Mouse (Mus musculus) hindbrain, embryonic 15.5 days (tissue): ENCODE data around the gene Myo6. TPM values are rescaled to one million over a fixed set of nuclear protein-coding genes. Genes with fewer than 3 reads are reported as not detected.

Experiments
- ATAC-seq: fragments of 200-750 bp; cut with Nextera tagmentation; 2 replicates; pipeline ENCODE4 v1.8.0; 2017; ENCODE audit warnings: low read depth, moderate number of reproducible peaks, moderate TSS enrichment; ENCODE audit not compliant: low FRiP score
- H3K27ac ChIP-seq: fragments of 300-500 bp; sonication (generic); replicated peaks from 2 replicates; pipeline ENCODE4 v1.5.1; 2015; ENCODE audit warnings: mild to moderate bottlenecking, inconsistent platforms
- H3K27me3 ChIP-seq: fragments of 300-500 bp; sonication (generic); 2 replicates; pipeline ENCODE4 v1.6.1; 2015; ENCODE audit warnings: control low read depth, inconsistent platforms
- H3K36me3 ChIP-seq: fragments of 300-500 bp; sonication (generic); 2 replicates; pipeline ENCODE4 v1.6.1; 2015; ENCODE audit warnings: control low read depth, inconsistent platforms
- H3K4me1 ChIP-seq: fragments of 300-500 bp; sonication (generic); replicated peaks from 2 replicates; pipeline ENCODE4 v1.6.1; 2015; ENCODE audit warnings: control low read depth, inconsistent platforms
- H3K4me2 ChIP-seq: fragments of 300-500 bp; sonication (generic); 2 replicates; pipeline ENCODE4 v1.6.1; 2015; ENCODE audit warnings: moderate library complexity, mild to moderate bottlenecking, inconsistent platforms
- H3K4me3 ChIP-seq: fragments of 300-500 bp; sonication (generic); 2 replicates; pipeline ENCODE4 v1.5.1; 2015; ENCODE audit warnings: mild to moderate bottlenecking, inconsistent platforms
- H3K9ac ChIP-seq: fragments of 300-500 bp; sonication (generic); 2 replicates; pipeline ENCODE4 v1.6.1; 2015; ENCODE audit warnings: inconsistent platforms
- H3K9me3 ChIP-seq: fragments of 300-500 bp; sonication (generic); 2 replicates; pipeline ENCODE4 v1.6.1; 2016; ENCODE audit warnings: control low read depth, inconsistent platforms
- WGBS: fragments of 180-500 bp; shearing (Covaris S2); methylation state at CpG from one replicate; pipeline ENCODE4 v1.1.7; 2015; 5-methylcytosine and 5-hydroxymethylcytosine counted together
- polyA plus RNA-seq: library from polyadenylated mRNA; unstranded; fragments of >200 nt; fragmentation: Nextera tagmentation; extraction: Ambion mirVana; gene quantifications from 2 replicates; pipeline ENCODE4 v1.2.1, GENCODE M21; 2015

The Myo6 gene
- polyA plus RNA-seq, 1 experiment from 2014 or later, result 20.9 TPM

GRCm38 (mm10) chr9:80213428-80213827 lies 48.6 kb downstream of the Myo6 start:
- ATAC-seq, result no peak
- Histone ChIP-seq H3K9ac (no peak overlapping the region), H3K4me2 (no peak overlapping the region), H3K27me3 (no peaks in the 10 kb centered on the region), H3K4me3 (no peak overlapping the region), H3K4me1 (peaks cover 3% of the 10 kb centered on the region; the same call in 1 of the 2 replicates), H3K27ac (no peak overlapping the region), H3K9me3 (no peaks in the 10 kb centered on the region), H3K36me3 (no peaks in the 10 kb centered on the region)
- 84% methylated on average over 2 of the region's 2 CpGs for WGBS

GRCm38 (mm10) chr9:80215502-80215901 lies 50.7 kb downstream of the Myo6 start:
- Histone ChIP-seq H3K9me3 (no peaks in the 10 kb centered on the region), H3K36me3 (no peaks in the 10 kb centered on the region), H3K27me3 (no peaks in the 10 kb centered on the region), H3K4me3 (no peak overlapping the region), H3K27ac (no peak overlapping the region), H3K9ac (no peak overlapping the region), H3K4me1 (no peaks in the 10 kb centered on the region; the same call in 1 of the 2 replicates), H3K4me2 (no peak overlapping the region)
- 92% methylated on average over 5 of the region's 5 CpGs for WGBS
- no peak for ATAC-seq

GRCm38 (mm10) chr9:80216786-80217501 lies 52.1 kb downstream of the Myo6 start:
- Histone ChIP-seq H3K9ac (no peak overlapping the region), H3K36me3 (no peaks in the 10 kb centered on the region), H3K27ac (no peak overlapping the region), H3K4me3 (no peak overlapping the region), H3K9me3 (no peaks in the 10 kb centered on the region), H3K4me2 (no peak overlapping the region), H3K27me3 (no peaks in the 10 kb centered on the region), H3K4me1 (no peaks in the 10 kb centered on the region; the same call in 1 of the 2 replicates)
- ATAC-seq, result 0 out of 2 replicates have a peak, but pooled peaks have one; percentile 33
- 66% methylated on average over 16 of the region's 16 CpGs for WGBS

DNA sequence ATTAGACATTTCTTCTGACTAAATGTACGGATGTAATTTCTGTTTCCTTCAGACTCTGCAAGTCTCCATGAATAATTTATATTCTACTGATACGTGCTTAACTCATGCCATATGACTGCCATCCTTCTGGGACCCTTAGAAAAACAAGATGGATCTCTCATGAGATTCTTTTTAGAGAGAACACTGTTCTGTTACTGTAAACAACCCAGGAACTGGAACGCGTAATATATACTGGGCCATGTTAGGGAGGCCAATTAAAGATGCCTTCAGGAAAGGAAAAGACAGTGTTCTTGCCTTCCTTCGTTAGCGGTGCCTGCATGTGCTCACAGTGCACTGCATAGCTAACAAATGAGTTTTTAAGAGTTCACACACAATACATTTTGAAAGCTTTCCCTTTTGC lies 53.9 kb downstream of the Myo6 start:
- no peaks in the 10 kb centered on the region for H3K36me3 ChIP-seq
- ATAC-seq, result 0 out of 2 replicates have a peak, but pooled peaks have one; percentile 39
- H3K4me3 ChIP-seq, result no peak overlapping the region
- no peaks in the 10 kb centered on the region for H3K9me3 ChIP-seq
- H3K27ac ChIP-seq, result no peak overlapping the region
- no peaks in the 10 kb centered on the region for H3K27me3 ChIP-seq
- H3K9ac ChIP-seq, result no peak overlapping the region
- H3K4me2 ChIP-seq, result no peak overlapping the region
- H3K4me1 ChIP-seq, result no peaks in the 10 kb centered on the region; the same call in 1 of the 2 replicates
- 51% methylated on average over 6 of the region's 6 CpGs for WGBS

GRCm38 (mm10) chr9:80223989-80224635 lies 59.3 kb downstream of the Myo6 start:
- Histone ChIP-seq H3K9me3 (no peaks in the 10 kb centered on the region), H3K27ac (no peak overlapping the region), H3K4me1 (no peaks in the 10 kb centered on the region), H3K4me3 (no peak overlapping the region), H3K4me2 (no peak overlapping the region), H3K27me3 (no peaks in the 10 kb centered on the region), H3K9ac (no peak overlapping the region), H3K36me3 (no peaks in the 10 kb centered on the region)
- 81% methylated on average over 11 of the region's 11 CpGs for WGBS
- ATAC-seq, result no peak

DNA sequence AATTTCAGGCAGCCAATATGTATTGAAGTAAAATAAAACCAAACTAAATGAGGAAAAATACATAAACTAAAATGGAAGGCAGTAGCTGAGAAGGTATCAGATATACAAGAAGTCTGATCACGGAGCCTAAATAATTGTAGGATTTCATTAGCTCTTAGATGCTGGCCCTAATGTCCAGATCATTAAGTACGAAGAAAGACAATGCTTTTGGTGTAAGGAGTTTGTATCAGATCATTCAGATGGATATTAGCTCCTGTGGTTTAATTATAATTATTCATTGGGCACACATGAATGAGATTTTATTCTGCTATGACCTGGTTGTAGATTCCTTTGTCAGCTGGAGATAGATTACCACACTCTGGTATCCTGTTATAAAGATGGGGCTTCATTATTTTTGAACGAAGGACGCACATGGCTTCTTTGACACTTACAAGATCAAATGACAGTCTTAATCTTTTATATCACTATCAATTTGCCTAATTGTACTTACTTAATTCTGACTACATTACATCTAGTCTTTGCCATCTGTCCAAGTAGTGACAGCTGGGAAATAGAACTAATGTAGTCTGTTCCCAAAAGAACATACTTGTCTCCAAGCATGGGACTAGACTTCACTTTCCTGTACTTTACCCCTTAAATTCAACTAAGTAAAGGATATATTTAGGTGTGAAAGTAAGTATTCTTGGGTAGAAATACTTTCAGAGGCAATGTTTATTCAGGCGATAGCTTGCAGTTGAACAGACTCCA lies 61.9 kb downstream of the Myo6 start:
- H3K27me3 ChIP-seq, result no peaks in the 10 kb centered on the region
- H3K9me3 ChIP-seq, result no peaks in the 10 kb centered on the region
- H3K4me2 ChIP-seq, result no peak overlapping the region
- H3K4me1 ChIP-seq, result no peaks in the 10 kb centered on the region
- no peak overlapping the region for H3K27ac ChIP-seq
- no peaks in the 10 kb centered on the region for H3K36me3 ChIP-seq
- no peak overlapping the region for H3K4me3 ChIP-seq
- no peak for ATAC-seq
- WGBS, result 41% methylated on average over 5 of the region's 5 CpGs
- no peak overlapping the region for H3K9ac ChIP-seq

GRCm38 (mm10) chr9:80233831-80234455 lies 69.1 kb downstream of the Myo6 start:
- no peaks in the 10 kb centered on the region for H3K4me1 ChIP-seq
- no peaks in the 10 kb centered on the region for H3K27me3 ChIP-seq
- 24% methylated on average over 4 of the region's 4 CpGs for WGBS

DNA sequence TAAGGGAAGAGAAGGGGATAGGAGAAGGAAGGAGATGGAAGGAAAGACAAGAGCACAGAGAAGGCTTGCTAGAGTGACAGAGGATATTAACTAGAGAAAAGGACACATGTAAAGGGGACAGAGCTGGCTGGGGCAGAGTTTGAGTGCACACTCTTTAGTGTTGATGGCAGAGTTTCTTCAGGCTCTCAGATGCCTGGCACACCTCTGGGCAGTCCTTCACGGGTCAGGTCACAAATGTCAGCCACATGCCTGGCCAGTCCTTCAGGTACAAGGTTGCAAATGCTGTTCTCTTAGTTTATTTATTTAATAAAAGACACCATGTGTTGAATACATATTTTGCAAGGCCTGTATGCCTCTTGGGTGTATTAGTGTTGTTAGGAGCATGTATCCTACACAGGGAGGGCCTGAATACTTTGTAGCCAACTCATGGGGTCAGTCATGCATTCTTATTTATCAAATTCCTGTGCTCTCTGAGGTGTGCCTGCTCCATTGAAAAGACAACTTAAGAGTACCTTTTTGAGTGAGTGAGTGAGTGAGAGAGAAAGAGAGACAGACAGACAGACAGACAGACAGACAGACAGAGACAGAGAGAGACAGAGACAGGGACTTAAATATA lies 72.5 kb downstream of the Myo6 start:
- H3K27me3 ChIP-seq, result no peaks in the 10 kb centered on the region
- 0 out of 2 replicates have a peak, but pooled peaks cover 4% of the 10 kb centered on the region for H3K36me3 ChIP-seq
- no peaks in the 10 kb centered on the region for H3K4me1 ChIP-seq
- H3K4me3 ChIP-seq, result no peak overlapping the region
- H3K27ac ChIP-seq, result no peak overlapping the region
- WGBS, result 90% methylated on average over 1 of the region's 1 CpGs
- peaks cover 6% of the 10 kb centered on the region; the same call in 1 of the 2 replicates for H3K9me3 ChIP-seq
- no peak overlapping the region for H3K9ac ChIP-seq
- H3K4me2 ChIP-seq, result no peak overlapping the region
- ATAC-seq, result no peak

More at GRCm38 (mm10) chr9:80233831-80234455, 69.1 kb downstream of the Myo6 start:
- Histone ChIP-seq H3K4me3 (no peak overlapping the region), H3K27ac (no peak overlapping the region), H3K36me3 (no peaks in the 10 kb centered on the region), H3K9ac (no peak overlapping the region), H3K4me2 (no peak overlapping the region), H3K9me3 (no peaks in the 10 kb centered on the region)
- ATAC-seq, result peak; percentile 65

DNA sequence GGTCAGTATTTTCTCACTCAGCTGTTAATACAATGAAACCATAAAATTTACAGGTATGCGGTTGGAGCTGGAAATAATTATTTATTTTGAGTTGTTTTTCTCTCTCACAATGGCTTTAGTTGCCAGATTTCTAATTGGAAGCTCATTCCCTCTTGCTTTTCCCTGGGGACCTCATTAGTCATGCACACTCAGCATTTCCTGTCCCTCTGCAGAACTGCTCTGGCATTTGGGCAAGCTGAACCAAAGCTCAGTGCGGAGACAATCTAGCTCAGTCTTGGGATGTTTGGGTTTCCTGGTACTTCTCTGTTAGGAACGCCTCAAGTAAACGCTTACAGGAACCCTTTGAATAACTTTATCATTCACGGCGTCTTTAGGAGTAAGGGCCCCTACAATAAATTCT lies 76.9 kb downstream of the Myo6 start:
- H3K4me2 ChIP-seq, result no peak overlapping the region
- H3K27me3 ChIP-seq, result no peaks in the 10 kb centered on the region
- 82% methylated on average over 6 of the region's 6 CpGs for WGBS
- no peak overlapping the region for H3K4me3 ChIP-seq
- 0 out of 2 replicates have a peak, but pooled peaks cover 4% of the 10 kb centered on the region for H3K36me3 ChIP-seq
- no peak for ATAC-seq
- H3K27ac ChIP-seq, result no peak overlapping the region
- no peak overlapping the region for H3K9ac ChIP-seq
- H3K9me3 ChIP-seq, result peaks cover 6% of the 10 kb centered on the region; the same call in 1 of the 2 replicates
- H3K4me1 ChIP-seq, result no peaks in the 10 kb centered on the region

DNA sequence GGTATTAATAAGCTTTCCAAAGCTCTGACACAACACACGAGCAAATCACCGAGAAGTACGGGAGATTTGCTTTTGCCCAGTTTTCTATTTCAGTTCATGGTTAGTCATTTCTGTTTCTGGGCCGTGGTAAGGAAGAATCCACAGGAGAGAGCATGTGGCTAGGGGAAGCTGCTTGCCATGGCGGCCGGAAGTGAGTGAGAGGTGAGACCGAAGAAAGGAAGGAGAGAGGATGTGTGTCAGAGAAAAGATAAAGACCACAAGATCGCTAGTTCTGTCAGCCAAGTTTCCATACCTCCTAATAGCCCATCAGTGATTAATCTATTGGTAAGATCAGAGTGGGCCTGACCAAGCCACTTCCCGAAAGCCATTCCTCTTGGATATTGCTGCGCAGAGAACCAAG lies 87.3 kb downstream of the Myo6 start:
- Histone ChIP-seq H3K9ac (no peak overlapping the region), H3K27ac (no peak overlapping the region), H3K27me3 (no peaks in the 10 kb centered on the region), H3K4me2 (no peak overlapping the region), H3K4me1 (no peaks in the 10 kb centered on the region), H3K4me3 (no peak overlapping the region), H3K36me3 (no peaks in the 10 kb centered on the region), H3K9me3 (no peaks in the 10 kb centered on the region)
- WGBS, result 92% methylated on average over 10 of the region's 10 CpGs
- ATAC-seq, result no peak

DNA sequence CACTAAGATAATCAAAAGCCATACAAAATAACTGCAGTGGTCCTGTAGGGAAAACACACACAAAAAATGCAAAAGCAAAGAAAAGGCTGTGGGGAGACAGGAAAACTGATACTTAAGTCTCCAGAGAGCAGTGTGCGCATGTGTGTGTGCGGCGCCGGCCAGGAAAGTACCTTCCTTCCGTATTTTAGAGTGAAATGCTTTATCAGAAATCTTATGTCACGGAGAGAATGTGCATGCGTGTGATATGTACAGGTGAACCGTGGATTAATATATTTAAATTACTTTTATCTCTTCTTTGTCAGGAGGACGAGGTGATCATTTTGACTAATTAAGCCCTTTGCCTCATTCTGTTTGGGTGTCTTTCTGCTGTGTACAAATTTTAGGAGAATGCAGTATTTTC lies 88.4 kb downstream of the Myo6 start:
- Histone ChIP-seq H3K36me3 (no peaks in the 10 kb centered on the region), H3K4me1 (no peaks in the 10 kb centered on the region), H3K27me3 (no peaks in the 10 kb centered on the region), H3K4me2 (no peak overlapping the region), H3K9ac (no peak overlapping the region), H3K9me3 (no peaks in the 10 kb centered on the region), H3K4me3 (no peak overlapping the region), H3K27ac (no peak overlapping the region)
- 89% methylated on average over 9 of the region's 9 CpGs for WGBS
- no peak for ATAC-seq
